23 mouse cellular contexts compared by ENCODE assay signal in the genomic region with DNA sequence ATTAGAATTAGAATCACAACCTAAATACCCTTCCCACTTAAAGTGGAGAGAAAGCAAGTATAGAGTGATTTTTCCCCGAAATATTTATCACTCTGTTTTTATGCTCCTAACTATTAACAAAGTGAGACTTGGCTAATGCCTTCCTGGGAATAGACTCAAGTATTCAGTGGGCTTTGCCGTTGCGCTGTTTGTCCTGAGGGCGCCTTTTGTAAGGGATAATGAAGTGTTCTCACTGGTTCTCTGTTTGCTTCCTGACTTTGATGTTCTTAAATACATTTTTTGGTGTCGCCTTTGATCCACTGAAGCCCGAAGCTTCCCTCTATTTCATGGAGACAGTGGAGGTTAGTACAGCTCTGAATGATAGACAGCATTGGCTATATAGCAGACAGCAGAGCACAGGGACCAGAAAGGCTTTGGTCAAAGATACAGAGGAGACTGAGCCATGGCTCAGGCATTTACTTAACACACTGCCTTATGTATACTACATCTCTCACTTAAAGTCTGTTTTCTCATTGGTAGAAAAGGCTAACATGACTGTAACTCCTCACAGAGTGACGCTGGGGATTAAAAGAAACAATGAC.
"Had no signal": no experiment of that assay in that cellular context is flagged by ENCODE, and none has a peak within 500 bp of the region (broad histone marks: within the 10 kb centered on the region; RNA-seq: fewer than 3 reads in every experiment).

No protein-coding gene starts in this region.

- H3K4me1 ChIP-seq: limb, embryonic 12.5 days; limb, embryonic 15.5 days; lung, embryonic 15.5 days; neural tube, embryonic 12.5 days; neural tube, embryonic 15.5 days; stomach, embryonic 15.5 days had no signal

- ATAC-seq: liver, postnatal 0 days had no signal

- H3K27me3 ChIP-seq: kidney, embryonic 15.5 days; limb, embryonic 12.5 days; limb, embryonic 15.5 days; lung, embryonic 15.5 days; neural tube, embryonic 12.5 days; neural tube, embryonic 15.5 days; stomach, embryonic 15.5 days had no signal

- DNase-seq: kidney, adult 11 months; kidney, adult 8-10 months; kidney, postnatal 10 days; kidney, postnatal 36 days; layer of hippocampus, postnatal 36 days; left cerebral cortex, postnatal 4 days; liver, postnatal 0 days; lung, postnatal 14 days; lung, postnatal 4 days; retina, postnatal 1 day; right cerebral cortex, postnatal 25 days; spleen, adult 18-20 months; thymus, postnatal 25 days had no signal

- H3K4me3 ChIP-seq: kidney, embryonic 15.5 days; left cerebral cortex, adult 2 months; limb, embryonic 12.5 days; limb, embryonic 15.5 days; lung, embryonic 15.5 days; neural tube, embryonic 12.5 days; neural tube, embryonic 15.5 days; stomach, embryonic 15.5 days had no signal

- H3K27ac ChIP-seq: kidney, embryonic 15.5 days; left cerebral cortex, adult 2 months; limb, embryonic 12.5 days; limb, embryonic 15.5 days; liver, embryonic 14.5 days; lung, embryonic 15.5 days; neural tube, embryonic 12.5 days; neural tube, embryonic 15.5 days; stomach, embryonic 15.5 days had no signal

- H3K9me3 ChIP-seq: kidney, embryonic 15.5 days; limb, embryonic 12.5 days; limb, embryonic 15.5 days; lung, embryonic 15.5 days; neural tube, embryonic 12.5 days; neural tube, embryonic 15.5 days; stomach, embryonic 15.5 days had no signal

- H3K36me3 ChIP-seq: kidney, embryonic 15.5 days; limb, embryonic 12.5 days; limb, embryonic 15.5 days; lung, embryonic 15.5 days; neural tube, embryonic 12.5 days; neural tube, embryonic 15.5 days; stomach, embryonic 15.5 days had no signal

- H3K9ac ChIP-seq: kidney, embryonic 15.5 days; limb, embryonic 12.5 days; limb, embryonic 15.5 days; liver, embryonic 14.5 days; liver, postnatal 0 days; lung, embryonic 15.5 days; neural tube, embryonic 12.5 days; neural tube, embryonic 15.5 days; stomach, embryonic 15.5 days had no signal

- H3K4me2 ChIP-seq: kidney, embryonic 15.5 days; limb, embryonic 12.5 days; limb, embryonic 15.5 days; liver, embryonic 11.5 days; lung, embryonic 15.5 days; neural tube, embryonic 12.5 days; neural tube, embryonic 15.5 days; stomach, embryonic 15.5 days had no signal
